Mouse (Mus musculus) intestine, postnatal 0 days (tissue): Measurements from ENCODE around the gene Slc10a1. TPM values are rescaled to one million over a fixed set of nuclear protein-coding genes. Genes with fewer than 3 reads are reported as not detected.

Experiments used
- ATAC-seq: fragments of 200-750 bp; cut with Nextera tagmentation; 2 replicates; pipeline ENCODE4 v1.8.0; 2017; ENCODE audit warnings: mild to moderate bottlenecking, moderate TSS enrichment, moderate library complexity
- H3K27ac ChIP-seq: fragments of 300-500 bp; sonication (generic); 2 replicates; pipeline ENCODE4 v1.5.1; 2014; ENCODE audit warnings: mild to moderate bottlenecking, low read depth, low read length, moderate library complexity
- H3K27me3 ChIP-seq: fragments of 300-500 bp; sonication (generic); replicated peaks from 2 replicates; pipeline ENCODE4 v1.6.1; 2014; ENCODE audit warnings: low read length, mixed read lengths; ENCODE audit not compliant: control insufficient read depth, insufficient read depth
- H3K36me3 ChIP-seq: fragments of 300-500 bp; sonication (generic); 2 replicates; pipeline ENCODE4 v1.6.1; 2014; ENCODE audit warnings: mild to moderate bottlenecking, moderate library complexity; ENCODE audit not compliant: control insufficient read depth, insufficient read depth
- H3K4me1 ChIP-seq: fragments of 300-500 bp; sonication (generic); replicated peaks from 2 replicates; pipeline ENCODE4 v1.6.1; 2014; ENCODE audit warnings: antibody characterized with exemption, low read length, mixed read lengths; ENCODE audit not compliant: control insufficient read depth, insufficient read depth
- H3K4me2 ChIP-seq: fragments of 300-500 bp; sonication (generic); replicated peaks from 2 replicates; pipeline ENCODE4 v1.6.1; 2014; ENCODE audit warnings: low read depth, mild to moderate bottlenecking, moderate library complexity
- H3K4me3 ChIP-seq: fragments of 300-500 bp; sonication (generic); 2 replicates; pipeline ENCODE4 v1.5.1; 2014; ENCODE audit warnings: low read depth, low read length
- H3K9ac ChIP-seq: fragments of 300-500 bp; sonication (generic); 2 replicates; pipeline ENCODE4 v1.6.1; 2014; ENCODE audit warnings: mild to moderate bottlenecking, low read depth, low read length
- H3K9me3 ChIP-seq: fragments of 300-500 bp; sonication (generic); 2 replicates; pipeline ENCODE4 v1.6.1; 2016; ENCODE audit warnings: mixed run types; ENCODE audit not compliant: control insufficient read depth
- CTCF ChIP-seq: sonication (generic); IDR thresholded peaks from 2 replicates; pipeline ENCODE4 v1.5.1; 2016; ENCODE audit warnings: low read depth, mild to moderate bottlenecking, control low read depth, antibody characterized with exemption, moderate library complexity
- whole genome bisulfite sequencing: fragments of 180-500 bp; shearing (Covaris S2); extraction: QIAGEN DNeasy Blood & Tissue Kit; methylation state at CpG from one replicate; pipeline ENCODE4 v1.1.7; 2014; 5-methylcytosine and 5-hydroxymethylcytosine counted together
- polyA plus RNA-seq: library from polyadenylated mRNA; unstranded; fragments of >200 nt; fragmentation: Nextera tagmentation; extraction: Ambion mirVana; gene quantifications from 2 replicates; pipeline ENCODE4 v1.2.1, GENCODE M21; 2015

Slc10a1 gene
- polyA plus RNA-seq, 1 experiment from 2014 or later: 0.56 TPM

DNA sequence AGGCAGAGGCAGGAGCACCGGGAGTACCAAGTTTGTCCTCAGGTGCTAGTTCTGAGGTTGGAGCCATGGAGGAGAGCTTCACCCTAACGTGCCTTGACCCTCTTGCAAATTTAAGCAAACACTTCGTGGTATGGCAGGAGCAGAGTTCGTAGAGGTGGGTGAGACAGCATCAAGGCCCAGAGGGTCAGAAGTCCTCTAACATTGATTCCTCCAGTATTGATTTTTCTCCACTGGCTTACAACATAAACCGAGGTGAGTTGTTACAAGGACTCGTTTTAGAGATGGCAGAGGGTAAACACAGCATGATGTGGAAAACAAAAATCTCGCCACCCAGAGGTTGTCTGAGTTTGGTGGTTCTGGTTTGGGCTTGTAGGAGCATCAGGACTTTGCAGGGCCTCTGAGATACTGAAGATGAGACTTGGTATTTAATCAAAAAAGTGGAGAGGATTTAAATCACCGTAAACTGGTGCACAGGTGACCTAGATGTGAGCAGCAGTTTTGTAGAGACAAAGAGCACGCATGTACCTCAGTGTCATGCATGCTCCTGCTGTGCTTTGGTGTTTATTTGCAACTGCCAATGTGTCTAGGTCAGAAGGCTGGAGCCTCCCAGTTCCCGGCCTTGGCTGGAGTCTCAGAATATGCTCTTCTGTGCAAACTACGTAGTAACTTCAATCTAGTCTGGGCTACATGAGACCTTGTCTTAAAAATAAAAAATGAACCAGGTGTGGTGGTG lies 7.6 kb upstream of the Slc10a1 start:
- no peak overlapping the region for H3K9ac ChIP-seq
- H3K4me2 ChIP-seq: no peak overlapping the region
- no peak for ATAC-seq
- TF ChIP-seq CTCF: no peak
- WGBS: 73% methylated on average over 11 of the region's 11 CpGs
- H3K27ac ChIP-seq: no peak overlapping the region
- H3K27me3 ChIP-seq: no peaks in the 10 kb centered on the region
- H3K36me3 ChIP-seq: no peaks in the 10 kb centered on the region
- no peaks in the 10 kb centered on the region for H3K9me3 ChIP-seq
- H3K4me1 ChIP-seq: no peaks in the 10 kb centered on the region
- H3K4me3 ChIP-seq: no peak overlapping the region

DNA sequence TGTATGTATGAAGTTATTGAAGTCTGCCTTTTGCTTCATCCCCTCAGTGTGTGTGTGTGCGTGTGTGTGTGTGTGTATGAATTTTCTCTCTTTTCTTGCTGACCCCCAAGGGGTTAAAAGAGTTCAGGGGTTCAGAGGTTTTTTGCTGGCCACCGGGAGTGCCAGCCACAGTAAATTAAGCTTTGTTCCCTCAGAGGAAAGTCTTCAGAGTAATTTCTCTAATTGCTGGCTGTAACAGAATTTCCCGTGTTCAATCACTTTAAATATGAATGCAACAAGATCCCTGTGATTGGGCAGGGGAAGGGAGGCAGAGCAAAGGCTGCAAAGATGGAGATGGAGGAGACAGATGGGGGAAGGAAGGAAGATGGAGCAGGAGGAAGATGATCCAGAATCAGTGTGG lies 3.3 kb upstream of the Slc10a1 start:
- Histone ChIP-seq H3K9me3 (no peaks in the 10 kb centered on the region), H3K9ac (no peak overlapping the region), H3K4me3 (no peak overlapping the region), H3K27me3 (no peaks in the 10 kb centered on the region), H3K4me2 (no peak overlapping the region), H3K36me3 (no peaks in the 10 kb centered on the region), H3K27ac (no peak overlapping the region), H3K4me1 (no peaks in the 10 kb centered on the region)
- no peak for ATAC-seq
- 38% methylated on average over 3 of the region's 3 CpGs for WGBS
- no peak for TF ChIP-seq CTCF

DNA sequence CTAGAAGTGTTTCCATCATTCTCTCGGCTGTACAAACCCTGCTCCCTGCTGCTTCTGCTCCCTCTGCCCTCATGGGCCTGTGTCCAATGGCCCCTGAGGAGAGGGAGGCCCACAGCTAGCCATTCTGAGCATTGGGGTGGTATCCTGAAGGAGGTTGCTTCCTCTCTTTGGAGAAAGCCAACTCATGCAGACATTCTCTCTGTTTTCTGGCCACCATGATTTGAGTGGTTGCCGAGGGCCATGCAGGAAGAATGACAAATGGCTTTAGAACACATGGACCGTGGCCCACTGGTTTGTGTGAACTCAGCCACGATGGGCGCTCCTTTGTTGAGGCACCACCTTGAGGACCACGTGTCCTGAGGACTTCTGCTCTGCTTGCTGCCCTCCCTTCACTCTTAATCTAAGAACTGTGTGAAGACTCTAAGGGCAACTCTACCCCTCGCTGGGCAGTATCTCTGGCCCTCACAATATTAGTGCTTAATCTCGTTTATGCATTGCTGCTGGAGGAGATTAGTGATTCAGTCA lies 1.7 kb upstream of the Slc10a1 start:
- H3K4me3 ChIP-seq: no peak overlapping the region
- no peak overlapping the region for H3K27ac ChIP-seq
- no peaks in the 10 kb centered on the region for H3K9me3 ChIP-seq
- H3K36me3 ChIP-seq: no peaks in the 10 kb centered on the region
- H3K4me2 ChIP-seq: no peak overlapping the region
- H3K4me1 ChIP-seq: no peaks in the 10 kb centered on the region
- no peak overlapping the region for H3K9ac ChIP-seq
- ATAC-seq: no peak
- TF ChIP-seq CTCF: no peak
- 77% methylated on average over 8 of the region's 8 CpGs for WGBS
- no peaks in the 10 kb centered on the region for H3K27me3 ChIP-seq

DNA sequence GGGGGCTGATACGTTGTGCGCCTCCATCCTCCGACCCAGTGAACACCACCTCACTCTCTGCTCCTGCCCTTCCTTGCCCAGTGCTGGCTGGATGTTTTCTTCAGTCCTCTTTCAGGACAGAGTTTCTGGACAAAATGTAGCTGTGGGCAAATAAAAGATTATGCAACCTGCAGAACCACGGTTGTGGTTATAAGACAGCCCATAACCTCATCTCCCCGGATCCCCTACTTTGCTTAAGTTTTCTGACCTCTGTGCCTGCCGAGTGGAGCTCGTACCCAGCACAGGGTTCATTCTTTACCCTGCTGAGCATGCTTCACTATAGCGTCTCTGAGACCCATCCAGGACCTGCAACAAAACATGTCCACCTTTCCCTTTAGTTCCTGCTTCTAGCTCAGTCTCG lies 587 bp downstream of the Slc10a1 start:
- H3K36me3 ChIP-seq: no peaks in the 10 kb centered on the region
- no peaks in the 10 kb centered on the region for H3K4me1 ChIP-seq
- no peak overlapping the region for H3K4me2 ChIP-seq
- no peak for ATAC-seq
- H3K27me3 ChIP-seq: no peaks in the 10 kb centered on the region
- WGBS: 87% methylated on average over 9 of the region's 9 CpGs
- H3K9ac ChIP-seq: no peak overlapping the region
- no peak overlapping the region for H3K4me3 ChIP-seq
- no peak overlapping the region for H3K27ac ChIP-seq
- no peak for TF ChIP-seq CTCF
- H3K9me3 ChIP-seq: no peaks in the 10 kb centered on the region

DNA sequence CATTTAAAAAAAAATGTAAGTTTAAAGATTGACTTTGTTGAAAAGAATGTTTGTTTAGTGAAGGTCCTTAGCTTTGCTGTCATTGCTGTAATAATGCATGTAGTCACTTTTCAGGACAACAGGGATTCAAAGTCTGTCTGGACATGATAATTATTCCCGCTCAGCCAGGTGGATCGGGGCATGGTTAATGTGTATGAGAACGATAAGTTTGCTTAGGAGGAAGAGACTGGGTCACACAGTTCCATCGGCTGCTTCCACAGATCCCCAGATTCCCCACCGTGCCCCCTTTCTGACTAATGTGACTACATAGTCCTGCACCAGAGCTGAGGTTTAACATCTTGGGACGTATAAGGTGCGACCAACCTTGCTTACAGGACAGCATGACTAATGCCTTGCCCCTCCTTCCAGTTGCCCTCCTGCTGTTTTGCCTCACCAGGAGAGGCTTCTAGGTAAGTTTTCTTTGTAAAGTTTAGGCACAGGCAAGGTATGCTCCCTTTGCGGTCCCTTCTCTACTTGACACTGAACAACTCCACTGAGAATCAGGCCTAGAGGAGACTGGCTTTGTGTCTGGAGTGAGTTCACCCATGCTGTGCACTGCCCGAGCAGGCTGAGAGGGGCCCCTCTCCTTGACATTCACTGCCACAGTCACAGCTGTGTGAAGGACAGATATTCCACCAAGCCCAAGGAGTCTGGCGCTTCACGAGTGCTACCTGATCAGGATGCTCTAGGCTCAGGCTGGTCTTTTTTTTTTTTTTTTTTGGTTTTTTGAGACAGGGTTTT lies 2.3 kb downstream of the Slc10a1 start:
- no peaks in the 10 kb centered on the region for H3K9me3 ChIP-seq
- WGBS: 47% methylated on average over 11 of the region's 11 CpGs
- TF ChIP-seq CTCF: no peak

DNA sequence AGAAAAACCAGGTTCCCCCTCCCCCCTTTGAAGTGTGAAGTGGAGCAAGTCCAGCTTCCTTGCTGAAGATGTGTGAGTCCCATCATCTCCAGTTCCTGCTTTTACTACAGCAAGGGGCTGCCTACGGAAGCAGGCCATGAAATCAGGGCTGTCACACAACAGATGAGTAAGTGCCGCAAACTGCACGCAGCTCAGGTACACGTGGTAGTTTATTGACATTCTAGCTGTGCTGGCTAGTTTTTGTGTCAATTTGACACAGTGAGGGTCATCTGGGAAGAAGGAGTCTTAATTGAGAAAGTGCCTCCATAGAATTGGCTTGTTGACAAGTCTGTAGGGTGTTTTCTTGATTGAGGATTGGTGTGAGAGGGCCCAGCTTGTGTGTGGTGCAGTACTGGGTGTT lies 5.9 kb downstream of the Slc10a1 start:
- H3K4me2 ChIP-seq: no peak overlapping the region
- no peaks in the 10 kb centered on the region for H3K4me1 ChIP-seq
- no peak overlapping the region for H3K9ac ChIP-seq
- no peak overlapping the region for H3K27ac ChIP-seq
- H3K27me3 ChIP-seq: no peaks in the 10 kb centered on the region
- H3K4me3 ChIP-seq: no peak overlapping the region
- H3K36me3 ChIP-seq: peaks cover 6% of the 10 kb centered on the region; the same call in 1 of the 2 replicates
- ATAC-seq: no peak
- H3K9me3 ChIP-seq: no peaks in the 10 kb centered on the region
- no peak for TF ChIP-seq CTCF
- 62% methylated on average over 4 of the region's 4 CpGs for WGBS

More for the DNA sequence above, 2.3 kb downstream of the Slc10a1 start:
- 0 out of 2 replicates have a peak overlapping the region, but pooled peaks have one; percentile 21 for H3K4me2 ChIP-seq
- ATAC-seq: no peak
- no peaks in the 10 kb centered on the region; the same call in 1 of the 2 replicates for H3K36me3 ChIP-seq
- no peaks in the 10 kb centered on the region for H3K4me1 ChIP-seq
- no peak overlapping the region for H3K27ac ChIP-seq
- no peak overlapping the region for H3K4me3 ChIP-seq
- H3K27me3 ChIP-seq: no peaks in the 10 kb centered on the region
- H3K9ac ChIP-seq: no peak overlapping the region
